Mouse (Mus musculus): ENCODE measurements at regions not wholly inside any gene's neighbourhood (a gene's known extent, or its start where the extent isn't known, plus 50 kb on each side); places are given as distances from the start of the nearest gene placed in this dataset.
A peak's percentile ranks its signal among the peaks of the same experiment; 100 is the strongest.
"Not testable (repeated sequence)": the region's sequence is repeated elsewhere in the genome, so short reads cannot be mapped to it uniquely, and the experiment has no call there.

DNA sequence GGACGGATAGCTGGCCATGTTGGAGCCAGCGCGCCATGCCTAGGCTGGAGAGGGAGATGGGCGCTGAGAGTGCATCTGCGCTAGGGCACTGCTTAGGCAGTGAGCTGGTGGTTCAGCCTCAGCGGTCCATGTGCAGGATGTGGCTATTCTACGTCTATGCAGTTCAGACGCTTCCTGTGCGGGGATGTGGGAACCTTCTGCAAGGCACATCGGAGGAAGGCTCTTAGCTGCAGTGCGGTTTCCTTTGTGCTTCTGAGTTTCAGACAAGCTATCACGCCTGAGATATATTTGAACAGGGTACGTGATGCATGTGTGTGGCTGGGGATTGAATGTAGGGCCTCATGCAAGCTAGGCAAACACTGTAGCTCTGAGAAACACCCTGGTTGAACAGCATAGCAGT, 54.4 kb upstream of the Lrpprc start:
- Histone ChIP-seq H3K4me1 (ENCODE audit: control insufficient read depth, insufficient read depth, insufficient read length, low read length) (no peaks in the 10 kb centered on the region), H3K27ac (replicated peaks; ENCODE audit: low read depth, low read length) (no peak overlapping the region), H3K4me3 (ENCODE audit: insufficient read depth, low read depth, low read length) (no peak overlapping the region)

DNA sequence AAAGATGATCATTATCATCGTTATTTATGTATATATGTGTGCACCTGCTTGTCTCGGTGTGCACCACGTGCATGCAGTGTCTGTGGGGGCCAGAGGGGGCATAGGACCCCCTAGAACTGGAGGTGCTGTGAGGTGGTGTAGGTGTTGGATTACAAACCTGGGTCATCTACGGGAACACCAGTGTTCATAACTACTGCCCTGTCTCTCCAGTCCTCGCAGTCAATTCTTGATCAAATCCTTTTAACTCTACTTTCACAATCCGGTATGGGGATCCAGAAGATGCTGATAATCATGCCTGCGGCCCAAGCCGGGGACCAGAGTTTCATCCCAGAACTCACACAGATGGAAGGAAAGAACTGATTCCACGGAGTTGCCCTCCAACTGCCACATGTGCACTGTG, 55.6 kb upstream of the Lrpprc start:
- Histone ChIP-seq H3K4me3 (ENCODE audit: insufficient read depth, low read depth, low read length) (no peak overlapping the region), H3K27ac (replicated peaks; ENCODE audit: low read depth, low read length) (no peak overlapping the region), H3K4me1 (ENCODE audit: control insufficient read depth, insufficient read depth, insufficient read length, low read length) (no peaks in the 10 kb centered on the region)

DNA sequence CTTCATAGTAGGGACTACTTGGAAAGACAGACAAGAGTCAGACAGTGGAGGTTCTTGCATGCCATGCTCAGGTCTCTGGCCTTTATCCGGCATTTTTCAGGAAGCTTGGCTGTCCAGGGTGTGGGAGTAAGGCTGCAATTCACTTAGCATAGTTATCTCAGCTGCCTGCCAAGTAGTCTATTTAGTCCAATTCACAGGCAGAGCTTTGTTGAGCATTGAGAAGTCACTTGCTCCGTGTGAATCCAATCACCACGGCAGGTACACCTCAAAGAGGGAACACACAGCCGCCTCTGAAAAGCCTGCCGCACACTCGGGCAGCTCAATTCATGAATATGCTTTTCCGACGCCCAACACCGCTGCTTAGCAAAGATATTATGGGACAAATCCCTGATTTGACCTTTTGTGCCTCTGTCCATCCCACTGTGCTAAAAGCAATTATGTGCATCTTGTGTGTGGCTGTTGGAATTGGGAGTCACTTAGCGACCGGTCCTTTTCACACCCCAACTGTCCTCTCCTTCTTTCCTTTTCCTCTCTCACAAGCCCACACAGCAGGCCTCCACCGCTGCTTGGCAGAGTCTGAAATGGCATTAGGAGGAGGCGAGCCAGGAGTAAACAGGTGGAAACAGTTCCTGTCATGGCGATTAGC, 57.9 kb upstream of the Lrpprc start:
- Histone ChIP-seq H3K4me1 (ENCODE audit: control insufficient read depth, insufficient read depth, insufficient read length, low read length) (no peaks in the 10 kb centered on the region), H3K27ac (replicated peaks; ENCODE audit: low read depth, low read length) (no peak overlapping the region), H3K4me3 (ENCODE audit: insufficient read depth, low read depth, low read length) (no peak overlapping the region)

DNA sequence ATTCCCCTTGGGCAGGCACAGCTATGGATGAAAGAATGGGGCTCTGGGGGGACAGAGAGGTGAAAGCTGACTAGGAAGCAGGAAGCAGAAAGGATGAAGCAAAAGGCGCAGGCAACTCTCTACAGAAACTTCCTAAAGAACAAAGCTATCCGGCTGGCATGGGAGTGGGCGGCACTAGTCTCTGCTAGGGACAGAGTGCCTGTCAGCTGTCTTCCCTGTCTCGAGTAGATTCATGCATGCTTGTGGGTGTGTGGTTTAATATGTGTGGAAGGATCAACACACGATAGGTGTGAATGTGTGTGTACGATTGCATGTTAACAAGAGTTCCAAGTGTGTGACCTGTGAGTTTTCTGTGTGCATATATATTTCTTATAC, 58.4 kb upstream of the Lrpprc start:
- Histone ChIP-seq H3K4me3 (ENCODE audit: insufficient read depth, low read depth, low read length) (no peak overlapping the region), H3K4me1 (ENCODE audit: control insufficient read depth, insufficient read depth, insufficient read length, low read length) (no peaks in the 10 kb centered on the region), H3K27ac (replicated peaks; ENCODE audit: low read depth, low read length) (no peak overlapping the region)

DNA sequence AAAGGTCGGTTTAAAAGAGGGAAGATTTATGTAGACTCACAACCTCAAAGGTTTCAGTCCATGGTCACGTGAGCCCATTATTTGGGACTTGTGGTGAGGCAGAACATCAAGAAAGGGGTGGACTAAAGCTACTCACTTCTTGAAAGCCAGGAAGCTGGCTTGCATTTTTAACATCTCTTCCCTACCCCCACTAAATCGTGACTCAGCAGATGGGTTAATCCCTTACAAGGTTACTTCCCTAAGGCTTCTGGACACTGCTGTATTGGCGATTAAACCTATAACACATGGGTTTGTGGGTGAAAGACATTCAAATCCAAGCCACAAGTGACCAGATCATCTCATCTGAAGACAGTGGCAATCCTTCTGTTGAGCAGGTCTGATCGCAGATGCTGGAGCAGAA, 59.9 kb upstream of the Lrpprc start:
- peaks cover 2% of the 10 kb centered on the region for H3K4me1 ChIP-seq (ENCODE audit: control insufficient read depth, insufficient read depth, insufficient read length, low read length)
- H3K27ac ChIP-seq (replicated peaks; ENCODE audit: low read depth, low read length), result no peak overlapping the region
- no peak overlapping the region for H3K4me3 ChIP-seq (ENCODE audit: insufficient read depth, low read depth, low read length)

DNA sequence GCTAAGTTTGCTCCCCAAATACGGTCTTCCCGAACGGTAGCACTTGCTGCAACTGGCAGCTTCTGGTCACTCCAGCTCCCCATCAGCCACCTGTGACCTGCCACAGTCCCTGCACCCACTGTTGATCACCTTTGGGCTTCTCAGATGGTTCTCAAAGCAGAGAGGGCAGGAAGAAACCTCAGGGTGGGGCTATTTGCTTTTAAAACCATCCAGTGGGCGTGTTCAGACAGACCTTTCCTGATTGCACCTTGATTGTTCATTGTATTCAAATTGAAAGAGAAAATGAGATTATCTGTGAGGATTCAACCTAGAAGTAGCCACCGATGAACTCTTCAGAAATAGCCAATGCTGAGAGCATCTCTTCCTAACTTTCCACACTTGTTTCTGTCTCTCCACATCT, 60.3 kb upstream of the Lrpprc start:
- H3K4me3 ChIP-seq (ENCODE audit: insufficient read depth, low read depth, low read length), result no peak overlapping the region
- peaks cover 6% of the 10 kb centered on the region for H3K4me1 ChIP-seq (ENCODE audit: control insufficient read depth, insufficient read depth, insufficient read length, low read length)
- H3K27ac ChIP-seq (replicated peaks; ENCODE audit: low read depth, low read length), result no peak overlapping the region

DNA sequence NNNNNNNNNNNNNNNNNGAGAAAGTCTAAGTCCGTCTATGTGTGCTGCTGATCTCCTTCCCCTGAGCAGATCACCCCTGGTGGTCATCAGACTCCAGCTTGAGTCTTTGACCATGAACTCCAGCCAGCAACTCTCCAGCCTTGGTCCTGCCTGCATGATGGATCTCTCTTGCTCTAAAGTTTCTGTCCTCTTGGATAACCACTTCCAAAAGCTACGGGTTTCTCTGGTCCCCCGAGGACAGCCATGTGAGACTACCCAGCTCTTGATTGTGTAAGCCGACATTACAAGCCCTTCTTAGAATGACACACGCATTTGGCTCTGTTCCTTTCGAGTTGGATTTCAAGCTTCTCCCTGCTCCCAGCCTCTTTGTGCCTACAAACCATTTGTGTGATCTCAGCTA, 66.4 kb upstream of the Lrpprc start:
- H3K4me1 ChIP-seq (ENCODE audit: control insufficient read depth, insufficient read depth, insufficient read length, low read length), result peaks cover 8% of the 10 kb centered on the region
- H3K4me3 ChIP-seq (ENCODE audit: insufficient read depth, low read depth, low read length), result no peak overlapping the region
- peak overlapping the region; percentile 87 for H3K27ac ChIP-seq (replicated peaks; ENCODE audit: low read depth, low read length)

DNA sequence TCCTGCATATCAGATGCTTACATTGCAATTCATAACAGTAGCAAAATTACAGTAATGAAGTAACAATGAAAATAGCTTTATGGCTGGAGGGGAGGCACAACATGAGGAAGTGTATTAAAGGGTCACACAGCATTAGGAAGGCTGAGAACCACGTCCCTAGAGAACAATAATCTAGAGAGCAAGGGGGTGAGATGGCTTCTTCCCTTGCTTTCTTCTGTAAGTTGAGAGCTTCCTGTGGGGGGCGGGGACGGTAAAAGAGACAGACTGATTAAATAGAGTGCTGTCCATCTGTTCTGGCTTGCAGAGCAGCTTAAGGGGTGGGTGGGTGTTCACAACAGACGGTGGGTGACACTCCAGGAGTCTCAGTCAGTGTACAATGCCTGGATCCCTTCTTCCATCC, 68.2 kb upstream of the Lrpprc start:
- H3K4me3 ChIP-seq (ENCODE audit: insufficient read depth, low read depth, low read length), result no peak overlapping the region
- no peak overlapping the region for H3K27ac ChIP-seq (replicated peaks; ENCODE audit: low read depth, low read length)
- H3K4me1 ChIP-seq (ENCODE audit: control insufficient read depth, insufficient read depth, insufficient read length, low read length), result peaks cover 8% of the 10 kb centered on the region

DNA sequence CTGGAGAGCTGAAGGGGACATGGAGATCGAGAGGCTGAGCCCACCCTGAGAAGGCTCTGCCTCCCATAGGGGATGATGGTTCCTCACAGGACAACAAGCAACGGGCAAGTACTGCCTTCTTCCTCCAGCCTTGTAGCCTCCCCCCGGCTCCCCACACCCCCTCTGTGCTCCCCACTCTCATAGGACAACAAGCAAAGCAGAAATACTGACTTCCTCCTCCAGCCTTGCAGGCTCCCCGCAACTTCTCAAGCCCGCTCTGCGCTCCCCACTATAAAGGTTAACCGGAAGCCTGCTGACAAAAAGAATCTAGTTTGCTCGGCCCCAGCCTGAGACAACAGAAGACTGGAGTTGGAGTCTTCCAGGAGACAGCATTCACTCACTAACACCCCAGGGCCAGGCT, 69.3 kb upstream of the Lrpprc start:
- Histone ChIP-seq H3K4me3 (ENCODE audit: insufficient read depth, low read depth, low read length) (no peak overlapping the region), H3K27ac (replicated peaks; ENCODE audit: low read depth, low read length) (no peak overlapping the region), H3K4me1 (ENCODE audit: control insufficient read depth, insufficient read depth, insufficient read length, low read length) (peaks cover 8% of the 10 kb centered on the region)

DNA sequence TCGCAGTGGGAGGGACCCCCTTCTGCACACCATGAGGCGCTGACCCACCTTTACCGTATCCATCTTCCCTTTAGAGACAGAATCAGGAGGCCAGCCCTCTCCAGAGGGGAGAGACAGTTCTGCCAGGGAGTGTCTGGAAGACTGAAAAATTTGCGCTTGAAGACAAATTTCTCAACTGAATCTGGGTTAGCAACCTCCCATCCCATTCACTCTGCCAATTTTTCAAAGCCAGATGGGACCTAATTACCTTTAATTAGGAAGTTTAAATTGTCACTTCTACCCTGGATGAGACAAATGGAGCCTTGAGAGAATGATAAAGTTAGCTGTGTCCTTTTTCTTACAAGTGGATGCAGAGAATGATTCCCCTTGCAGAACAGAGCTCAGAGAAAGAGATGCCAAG, 70.2 kb upstream of the Lrpprc start:
- no peak overlapping the region for H3K4me3 ChIP-seq (ENCODE audit: insufficient read depth, low read depth, low read length)
- no peak overlapping the region for H3K27ac ChIP-seq (replicated peaks; ENCODE audit: low read depth, low read length)
- H3K4me1 ChIP-seq (ENCODE audit: control insufficient read depth, insufficient read depth, insufficient read length, low read length), result peaks cover 2% of the 10 kb centered on the region; the same call in 1 of the 2 replicates

DNA sequence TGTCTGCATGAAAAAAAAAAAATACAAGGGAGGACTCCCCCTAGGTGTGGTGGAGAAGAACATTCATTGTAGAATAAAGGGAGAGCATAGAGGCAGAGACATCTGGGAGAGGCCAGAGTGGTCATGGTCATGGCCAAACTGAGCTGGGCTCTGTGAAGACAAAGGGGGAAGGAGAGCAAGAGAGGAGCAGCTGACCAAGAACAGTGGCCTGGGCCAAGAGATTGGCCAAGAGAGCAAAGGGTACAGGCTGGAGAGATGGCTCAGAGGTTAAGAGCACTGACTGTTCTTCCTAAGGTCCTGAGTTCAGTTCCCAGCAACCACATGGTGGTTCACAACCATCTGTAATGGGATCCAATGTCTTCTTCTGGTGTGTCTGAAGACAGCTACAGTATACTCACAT, 73.6 kb upstream of the Lrpprc start:
- not testable (repeated sequence) for H3K4me3 ChIP-seq (ENCODE audit: insufficient read depth, low read depth, low read length); H3K4me1 ChIP-seq (ENCODE audit: control insufficient read depth, insufficient read depth, insufficient read length, low read length); H3K27ac ChIP-seq (replicated peaks; ENCODE audit: low read depth, low read length)

DNA sequence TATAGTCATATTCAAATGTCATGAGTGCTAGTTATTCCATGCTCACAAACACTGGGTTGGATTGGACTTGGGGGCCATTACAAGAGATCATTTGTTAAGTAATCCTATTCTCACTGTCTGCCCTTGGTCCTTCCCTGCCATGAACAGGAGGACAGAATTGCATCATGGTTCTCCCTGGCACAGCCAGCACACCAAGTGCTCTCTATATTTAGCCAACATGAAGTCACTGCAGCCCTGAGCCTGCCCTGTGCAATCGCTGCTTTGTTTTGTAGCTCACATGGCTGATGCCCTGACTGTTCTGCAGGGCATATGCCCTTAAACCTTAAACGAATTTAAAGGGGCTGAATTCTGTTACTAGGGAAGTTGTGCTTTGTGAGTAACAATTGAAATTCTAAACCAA, 74.6 kb upstream of the Lrpprc start:
- Histone ChIP-seq H3K27ac (replicated peaks; ENCODE audit: low read depth, low read length) (no peak overlapping the region), H3K4me3 (ENCODE audit: insufficient read depth, low read depth, low read length) (no peak overlapping the region), H3K4me1 (ENCODE audit: control insufficient read depth, insufficient read depth, insufficient read length, low read length) (no peaks in the 10 kb centered on the region)

DNA sequence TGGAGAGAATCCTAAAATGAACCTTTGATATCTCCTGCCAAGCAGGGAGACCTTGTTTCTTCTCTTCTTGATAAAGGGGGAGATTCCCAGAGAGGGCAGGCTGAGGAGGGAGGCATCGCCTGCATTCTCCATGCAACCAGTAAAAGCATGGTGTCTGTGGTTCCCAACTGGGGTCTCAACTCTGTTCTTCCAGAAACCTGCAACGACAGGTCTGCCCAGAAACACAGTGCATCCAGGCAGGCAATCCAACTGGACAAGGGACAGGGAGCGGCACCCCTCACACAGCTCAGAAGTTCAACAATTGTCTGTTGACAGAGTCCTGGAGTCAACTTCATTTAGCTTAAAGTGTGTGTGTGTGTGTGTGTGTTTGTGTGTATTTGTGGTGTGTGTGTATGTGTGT, 75.0 kb upstream of the Lrpprc start:
- Histone ChIP-seq H3K4me3 (ENCODE audit: insufficient read depth, low read depth, low read length) (no peak overlapping the region), H3K27ac (replicated peaks; ENCODE audit: low read depth, low read length) (peak overlapping the region; percentile 32; the same call in 1 of the 2 replicates), H3K4me1 (ENCODE audit: control insufficient read depth, insufficient read depth, insufficient read length, low read length) (no peaks in the 10 kb centered on the region)

DNA sequence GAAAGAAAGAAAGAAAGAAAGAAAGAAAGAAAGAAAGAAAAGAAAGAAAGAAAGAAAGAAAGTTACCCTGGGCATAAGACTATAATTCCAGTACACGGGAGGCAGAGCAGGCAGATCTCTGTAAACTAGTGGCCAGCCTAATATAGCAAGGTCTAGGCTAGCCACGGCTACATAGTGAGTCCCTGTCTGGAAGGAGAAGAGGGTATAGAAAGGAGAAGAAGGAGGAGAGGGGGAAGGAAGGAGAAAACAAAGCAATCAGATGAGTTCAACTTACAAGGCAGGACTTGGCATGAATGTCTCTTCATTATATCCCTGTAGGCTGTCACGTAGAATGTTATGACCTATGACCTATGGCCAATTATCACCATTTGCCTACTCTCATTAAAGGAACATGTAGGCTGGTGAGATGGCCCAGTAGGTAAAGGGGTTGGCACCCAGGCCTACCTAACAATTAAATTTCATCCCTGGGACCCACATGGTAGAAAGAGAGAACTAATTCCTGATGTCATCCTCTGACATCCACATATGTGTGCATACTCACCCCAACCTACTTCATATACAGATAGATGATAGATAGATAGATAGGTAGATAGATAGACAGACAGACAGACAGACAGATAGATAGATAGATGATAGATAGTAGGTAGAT, 78.6 kb upstream of the Lrpprc start:
- Histone ChIP-seq H3K27ac (replicated peaks; ENCODE audit: low read depth, low read length) (no peak overlapping the region), H3K4me3 (ENCODE audit: insufficient read depth, low read depth, low read length) (no peak overlapping the region), H3K4me1 (ENCODE audit: control insufficient read depth, insufficient read depth, insufficient read length, low read length) (peaks cover 4% of the 10 kb centered on the region; the same call in 1 of the 2 replicates)

DNA sequence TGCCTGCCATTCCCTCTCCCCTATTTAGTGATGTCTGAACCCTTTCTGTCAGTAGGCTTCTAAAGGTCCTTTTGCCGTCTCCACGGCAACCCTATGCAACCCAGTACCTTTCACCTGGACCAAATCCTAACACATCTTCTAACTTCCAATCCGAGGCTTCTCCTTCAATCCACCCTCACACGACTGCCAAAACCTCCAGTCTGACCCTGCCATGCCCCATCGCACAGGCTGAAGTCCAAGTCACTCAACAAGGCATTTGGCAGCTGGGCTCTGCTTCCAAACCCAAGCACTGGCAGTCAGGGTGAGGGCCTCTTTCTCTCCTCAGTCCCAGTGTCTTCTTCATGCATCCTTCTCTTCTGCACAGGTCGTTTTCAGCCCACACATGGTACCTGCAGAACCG, 83.0 kb upstream of the Lrpprc start:
- Histone ChIP-seq H3K4me3 (ENCODE audit: insufficient read depth, low read depth, low read length) (no peak overlapping the region), H3K27ac (replicated peaks; ENCODE audit: low read depth, low read length) (peak overlapping the region; percentile 71), H3K4me1 (ENCODE audit: control insufficient read depth, insufficient read depth, insufficient read length, low read length) (peaks cover 4% of the 10 kb centered on the region; the same call in 1 of the 2 replicates)

DNA sequence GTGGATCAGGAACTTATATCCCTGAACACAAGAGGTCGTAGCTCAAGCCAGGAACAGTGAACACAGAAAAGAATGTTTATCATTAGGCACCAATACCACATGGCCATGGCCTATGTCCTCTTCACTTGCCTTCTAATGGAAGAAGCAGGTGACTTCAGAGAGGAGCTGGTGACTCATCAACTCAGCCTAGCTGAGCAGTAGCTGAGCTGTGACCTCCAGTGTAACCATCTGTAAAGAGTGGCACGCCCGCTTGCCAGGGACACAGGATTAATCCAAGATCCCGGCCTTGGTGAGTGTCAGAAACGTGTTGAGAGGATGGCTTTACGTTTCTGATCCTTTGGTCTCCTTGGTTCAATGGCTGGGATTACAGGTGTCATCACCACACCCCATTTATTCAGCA, 82.0 kb upstream of the Ppm1b start:
- Histone ChIP-seq H3K4me1 (ENCODE audit: control insufficient read depth, insufficient read depth, insufficient read length, low read length) (peaks cover 4% of the 10 kb centered on the region; the same call in 1 of the 2 replicates), H3K4me3 (ENCODE audit: insufficient read depth, low read depth, low read length) (no peak overlapping the region), H3K27ac (replicated peaks; ENCODE audit: low read depth, low read length) (peak overlapping the region; percentile 71)

All from brown adipose tissue, adult 24 weeks (tissue).